Mouse (Mus musculus) limb, embryonic 12.5 days (tissue): Measurements from ENCODE around the gene Rybp. TPM values are rescaled to one million over a fixed set of nuclear protein-coding genes. Genes with fewer than 3 reads are reported as not detected.

ENCODE experiments used
- ATAC-seq: fragments of 200-750 bp; cut with Nextera tagmentation; 2 replicates; pipeline ENCODE4 v1.8.0; 2017; ENCODE audit warnings: low read depth, moderate TSS enrichment; ENCODE audit not compliant: insufficient number of reproducible peaks, insufficient read depth, low FRiP score, low TSS enrichment
- H3K27ac ChIP-seq: fragments of 300-500 bp; sonication (generic); 2 replicates; pipeline ENCODE4 v1.5.1; 2016; ENCODE audit warnings: mild to moderate bottlenecking, moderate library complexity
- H3K27me3 ChIP-seq: fragments of 300-500 bp; sonication (generic); 2 replicates; pipeline ENCODE4 v1.6.1; 2016; ENCODE audit warnings: mild to moderate bottlenecking, moderate library complexity
- H3K36me3 ChIP-seq: fragments of 300-500 bp; sonication (generic); 2 replicates; pipeline ENCODE4 v1.6.1; 2016; ENCODE audit warnings: mild to moderate bottlenecking, moderate library complexity
- H3K4me1 ChIP-seq: fragments of 300-500 bp; sonication (generic); replicated peaks from 2 replicates; pipeline ENCODE4 v1.6.1; 2016
- H3K4me2 ChIP-seq: fragments of 300-500 bp; sonication (generic); 2 replicates; pipeline ENCODE4 v1.6.1; 2016; ENCODE audit warnings: mild to moderate bottlenecking, moderate library complexity
- H3K4me3 ChIP-seq: fragments of 300-500 bp; sonication (generic); replicated peaks from 2 replicates; pipeline ENCODE4 v1.5.1; 2016; ENCODE audit warnings: mild to moderate bottlenecking
- H3K9ac ChIP-seq: fragments of 300-500 bp; sonication (generic); replicated peaks from 2 replicates; pipeline ENCODE4 v1.6.1; 2016; ENCODE audit warnings: mild to moderate bottlenecking, moderate library complexity
- H3K9me3 ChIP-seq: fragments of 300-500 bp; sonication (generic); 2 replicates; pipeline ENCODE4 v1.6.1; 2016; ENCODE audit warnings: mild to moderate bottlenecking, moderate library complexity
- WGBS: fragments of 180-500 bp; shearing (Covaris S2); methylation state at CpG from one replicate; pipeline ENCODE4 v1.1.7; 2016; 5-methylcytosine and 5-hydroxymethylcytosine counted together
- polyA plus RNA-seq: library from polyadenylated mRNA; unstranded; fragments of >200 nt; fragmentation: Nextera tagmentation; extraction: Ambion mirVana; gene quantifications from 2 replicates; pipeline ENCODE4 v1.2.1, GENCODE M21; 2016

Rybp gene
- polyA plus RNA-seq = 21.7 and 24.7 TPM in 2 replicates

DNA sequence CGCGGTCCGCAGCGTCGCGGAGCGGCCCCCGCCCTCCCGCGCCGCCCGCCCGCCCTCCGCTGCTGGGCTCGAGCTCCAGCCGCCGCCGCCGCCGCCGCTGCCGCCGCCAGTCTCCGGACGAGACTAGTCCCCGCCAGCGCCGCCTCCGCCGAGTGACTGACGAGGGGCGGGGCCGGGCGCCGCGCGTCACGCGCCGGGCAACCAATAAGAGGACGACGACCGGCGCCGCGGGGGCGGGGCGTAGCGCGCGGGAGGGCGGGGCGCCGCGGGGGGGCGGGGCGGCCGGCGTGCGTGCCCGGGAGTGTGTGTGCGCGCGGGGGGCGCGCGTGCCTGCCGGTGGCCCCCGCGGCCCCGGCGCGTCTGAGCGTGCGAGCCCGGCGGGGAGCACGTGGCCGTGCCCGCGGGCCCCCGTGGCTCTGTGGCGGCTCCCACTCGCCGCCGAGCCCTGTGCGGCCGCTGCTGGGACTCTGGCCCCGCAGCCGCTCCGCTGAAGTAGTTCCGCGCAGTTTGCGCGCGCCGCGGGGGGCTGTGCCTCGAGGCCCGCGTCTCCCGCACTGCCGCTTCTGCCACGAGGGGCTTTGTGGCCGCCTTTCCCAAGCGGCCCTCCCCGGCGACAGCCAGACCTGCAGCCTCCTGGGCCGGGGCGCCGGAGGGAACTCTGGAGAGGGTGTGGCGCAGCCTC is at the start of gene Rybp:
Gene Rybp, minus strand, starts transcription at position 152 of the 682 bp plus-strand sequence.
- Histone ChIP-seq H3K4me1 (peaks cover 34% of the 10 kb centered on the region), H3K36me3 (no peaks in the 10 kb centered on the region), H3K4me3 (peak within 1 kb of the TSS; percentile 76), H3K27ac (peak within 1 kb of the TSS; percentile 97), H3K27me3 (peaks cover 27% of the 10 kb centered on the region), H3K9ac (peak within 1 kb of the TSS; percentile 94), H3K9me3 (no peaks in the 10 kb centered on the region), H3K4me2 (peak within 1 kb of the TSS; percentile 91)
- ATAC-seq = peak; percentile 91
- WGBS = under 1% methylated on average over 47 of the region's 112 CpGs

- Histone ChIP-seq H3K9ac (0 out of 2 replicates have a peak overlapping the region, but pooled peaks have one; percentile 18), H3K4me3 (peak overlapping the region; percentile 12), H3K4me1 (peaks cover 36% of the 10 kb centered on the region), H3K27me3 (peaks cover 13% of the 10 kb centered on the region), H3K36me3 (no peaks in the 10 kb centered on the region), H3K9me3 (no peaks in the 10 kb centered on the region), H3K27ac (0 out of 2 replicates have a peak overlapping the region, but pooled peaks have one; percentile 7), H3K4me2 (peak overlapping the region; percentile 49)
- WGBS = 4% methylated on average over 14 of the region's 14 CpGs
- ATAC-seq = peak; percentile 54; the same call in 1 of the 2 replicates
These were observed 49.4 kb upstream of the Rybp start for GRCm38 (mm10) chr6:100336591-100337148.

DNA sequence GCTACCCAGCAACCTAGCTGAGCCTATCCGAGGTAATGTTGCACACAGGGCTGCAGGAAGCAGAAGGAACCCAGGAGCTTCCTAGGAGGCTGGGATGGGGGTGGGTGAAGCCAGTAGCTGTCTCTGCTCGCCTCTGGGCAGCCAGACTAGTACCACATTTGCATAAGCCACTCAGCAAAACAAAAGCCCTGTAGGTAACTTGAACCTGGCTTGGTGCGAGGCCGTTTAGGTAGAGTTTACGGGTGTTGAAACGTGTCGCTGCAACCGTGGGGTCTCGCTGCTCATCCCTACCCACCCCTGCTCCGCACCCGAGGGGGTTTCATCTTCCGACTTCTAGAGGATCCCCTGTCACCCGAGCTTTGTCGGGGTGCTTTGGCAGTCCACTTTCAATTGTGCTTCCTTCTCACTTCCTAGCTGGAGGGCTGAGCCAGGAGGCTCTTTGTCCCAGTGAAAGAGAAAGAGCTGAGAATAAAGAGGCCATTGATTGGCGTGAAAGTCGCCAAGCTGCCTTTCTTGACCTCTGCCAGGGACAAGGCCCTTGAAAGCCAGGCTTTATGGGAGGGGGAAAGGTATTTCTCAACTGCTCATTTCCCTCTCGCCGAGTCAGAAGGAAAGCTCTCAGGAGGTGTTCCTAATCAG is 48.3 kb upstream of the Rybp start:
- no peak for ATAC-seq
- Histone ChIP-seq H3K27ac (peak overlapping the region; percentile 60), H3K4me3 (no peak overlapping the region; the same call in 1 of the 2 replicates), H3K27me3 (peaks cover 8% of the 10 kb centered on the region), H3K9ac (peak overlapping the region; percentile 37; the same call in 1 of the 2 replicates), H3K36me3 (no peaks in the 10 kb centered on the region), H3K4me2 (peak overlapping the region; percentile 49), H3K9me3 (no peaks in the 10 kb centered on the region), H3K4me1 (peaks cover 41% of the 10 kb centered on the region)
- WGBS = 5% methylated on average over 18 of the region's 18 CpGs

- Histone ChIP-seq H3K9ac (no peak overlapping the region), H3K4me3 (no peak overlapping the region), H3K27me3 (peaks cover 11% of the 10 kb centered on the region), H3K27ac (no peak overlapping the region), H3K4me2 (no peak overlapping the region), H3K9me3 (no peaks in the 10 kb centered on the region), H3K36me3 (no peaks in the 10 kb centered on the region), H3K4me1 (peaks cover 47% of the 10 kb centered on the region)
- WGBS = 78% methylated on average over 7 of the region's 7 CpGs
- ATAC-seq = no peak
These were observed 46.5 kb upstream of the Rybp start for GRCm38 (mm10) chr6:100333745-100334144.

DNA sequence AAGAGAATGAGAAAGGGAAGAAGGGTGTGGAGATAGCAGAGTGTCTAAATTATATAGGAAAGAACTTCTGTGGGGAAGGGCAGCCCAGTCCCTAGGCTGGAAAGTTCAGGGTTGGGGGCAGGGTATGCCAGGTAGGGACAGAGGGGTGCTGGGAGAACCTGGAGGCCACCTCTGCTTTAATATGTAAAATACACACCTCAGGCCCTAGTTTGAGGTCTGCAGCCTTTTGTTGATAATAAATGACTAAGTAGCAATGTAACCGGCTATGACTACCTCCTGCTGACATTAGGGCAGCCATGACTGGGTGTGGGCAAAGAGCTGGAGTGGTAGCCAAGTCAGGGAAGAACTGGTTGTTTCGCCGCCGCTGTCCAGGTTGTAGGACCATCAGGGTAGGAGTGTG is 45.2 kb upstream of the Rybp start:
- H3K9me3 ChIP-seq = no peaks in the 10 kb centered on the region
- peaks cover 47% of the 10 kb centered on the region for H3K4me1 ChIP-seq
- no peak overlapping the region for H3K27ac ChIP-seq
- H3K27me3 ChIP-seq = peaks cover 9% of the 10 kb centered on the region
- H3K9ac ChIP-seq = no peak overlapping the region
- WGBS = 69% methylated on average over 4 of the region's 4 CpGs
- no peaks in the 10 kb centered on the region for H3K36me3 ChIP-seq
- ATAC-seq = no peak
- H3K4me3 ChIP-seq = no peak overlapping the region
- no peak overlapping the region for H3K4me2 ChIP-seq

- H3K27ac ChIP-seq = no peak overlapping the region
- peaks cover 8% of the 10 kb centered on the region for H3K27me3 ChIP-seq
- no peak overlapping the region for H3K4me2 ChIP-seq
- H3K9ac ChIP-seq = no peak overlapping the region
- ATAC-seq = no peak
- no peaks in the 10 kb centered on the region for H3K9me3 ChIP-seq
- peaks cover 40% of the 10 kb centered on the region for H3K4me1 ChIP-seq
- no peak overlapping the region for H3K4me3 ChIP-seq
- 37% methylated on average over 8 of the region's 8 CpGs for WGBS
- no peaks in the 10 kb centered on the region for H3K36me3 ChIP-seq
These were observed 44.3 kb upstream of the Rybp start for GRCm38 (mm10) chr6:100331582-100331981.

- Histone ChIP-seq H3K27me3 (peaks cover 4% of the 10 kb centered on the region), H3K27ac (no peak overlapping the region), H3K9ac (no peak overlapping the region), H3K4me1 (peaks cover 35% of the 10 kb centered on the region), H3K36me3 (no peaks in the 10 kb centered on the region), H3K4me3 (no peak overlapping the region), H3K9me3 (no peaks in the 10 kb centered on the region), H3K4me2 (no peak overlapping the region)
- WGBS = 79% methylated on average over 9 of the region's 9 CpGs
- ATAC-seq = no peak
These were observed 43.8 kb upstream of the Rybp start for GRCm38 (mm10) chr6:100331055-100331454.

DNA sequence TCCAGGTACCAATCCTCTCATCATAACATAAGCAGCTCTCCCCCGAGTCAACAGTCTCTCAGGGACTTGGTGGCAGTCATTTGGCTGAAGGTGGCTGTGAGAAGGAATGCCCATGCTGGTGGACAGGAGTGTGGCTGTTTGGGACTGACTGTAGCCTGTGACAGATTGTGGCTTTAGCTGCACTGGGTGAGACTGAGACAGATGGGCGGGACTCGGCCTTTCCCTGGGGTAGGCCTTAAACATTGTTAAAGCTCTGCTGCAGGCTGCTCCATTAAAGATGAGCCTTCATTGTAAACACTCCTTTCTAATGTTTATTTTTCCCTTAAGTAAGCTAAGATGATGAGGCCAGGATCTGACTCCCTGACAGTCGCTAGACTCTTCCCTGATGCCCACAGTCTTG is 42.3 kb upstream of the Rybp start:
- Histone ChIP-seq H3K4me2 (no peak overlapping the region), H3K27ac (no peak overlapping the region), H3K9me3 (no peaks in the 10 kb centered on the region), H3K27me3 (peaks cover 8% of the 10 kb centered on the region), H3K4me1 (peaks cover 21% of the 10 kb centered on the region), H3K9ac (no peak overlapping the region), H3K4me3 (no peak overlapping the region), H3K36me3 (no peaks in the 10 kb centered on the region)
- 52% methylated on average over 4 of the region's 4 CpGs for WGBS
- ATAC-seq = no peak

DNA sequence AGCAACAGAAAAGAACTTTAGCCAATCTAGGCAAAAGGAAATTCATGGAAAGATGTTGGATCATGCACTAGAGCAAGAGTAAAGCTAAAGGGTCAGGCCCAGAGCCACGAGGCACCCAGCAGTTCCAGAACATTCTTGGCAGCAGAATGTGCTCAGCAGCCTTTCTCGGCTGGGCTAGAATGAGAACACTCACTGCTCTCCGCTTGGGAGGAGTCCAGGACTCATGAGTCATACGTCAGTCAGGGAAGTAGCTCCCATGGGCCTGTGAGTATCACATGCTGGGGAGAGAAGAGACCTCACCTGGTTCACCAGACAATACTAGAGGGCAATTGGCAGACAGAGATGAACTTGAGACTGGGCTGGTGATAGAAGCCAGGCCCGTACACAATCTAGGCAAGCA is 39.8 kb upstream of the Rybp start:
- peaks cover 17% of the 10 kb centered on the region for H3K4me1 ChIP-seq
- no peak overlapping the region for H3K4me3 ChIP-seq
- H3K27me3 ChIP-seq = peaks cover 13% of the 10 kb centered on the region
- H3K36me3 ChIP-seq = no peaks in the 10 kb centered on the region
- H3K27ac ChIP-seq = no peak overlapping the region
- 85% methylated on average over 5 of the region's 5 CpGs for WGBS
- no peaks in the 10 kb centered on the region for H3K9me3 ChIP-seq
- no peak for ATAC-seq
- H3K9ac ChIP-seq = no peak overlapping the region
- no peak overlapping the region for H3K4me2 ChIP-seq

- 87% methylated on average over 10 of the region's 10 CpGs for WGBS
- no peaks in the 10 kb centered on the region for H3K36me3 ChIP-seq
- peaks cover 22% of the 10 kb centered on the region for H3K27me3 ChIP-seq
- no peak overlapping the region for H3K4me2 ChIP-seq
- H3K9ac ChIP-seq = no peak overlapping the region
- ATAC-seq = no peak
- H3K27ac ChIP-seq = no peak overlapping the region
- no peak overlapping the region for H3K4me3 ChIP-seq
- H3K4me1 ChIP-seq = peaks cover 2% of the 10 kb centered on the region; the same call in 1 of the 2 replicates
- no peaks in the 10 kb centered on the region for H3K9me3 ChIP-seq
These were observed 36.6 kb upstream of the Rybp start for GRCm38 (mm10) chr6:100323756-100324430.

- Histone ChIP-seq H3K4me1 (peaks cover 2% of the 10 kb centered on the region; the same call in 1 of the 2 replicates), H3K27ac (no peak overlapping the region), H3K9ac (no peak overlapping the region), H3K4me2 (no peak overlapping the region), H3K27me3 (peaks cover 19% of the 10 kb centered on the region), H3K4me3 (no peak overlapping the region), H3K9me3 (no peaks in the 10 kb centered on the region), H3K36me3 (no peaks in the 10 kb centered on the region)
- no peak for ATAC-seq
- WGBS = 43% methylated on average over 8 of the region's 8 CpGs
These were observed 35.3 kb upstream of the Rybp start for GRCm38 (mm10) chr6:100322561-100322960.
